Mouse (Mus musculus): ENCODE measurements at regions not wholly inside any gene's neighbourhood (a gene's known extent, or its start where the extent isn't known, plus 50 kb on each side); places are given as distances from the start of the nearest gene placed in this dataset.

- no peak overlapping the region for H3K4me2 ChIP-seq (replicated peaks)
- no peak overlapping the region for H3K4me3 ChIP-seq
- WGBS: 90% methylated on average over 6 of the region's 6 CpGs
- H3K4me1 ChIP-seq: no peaks in the 10 kb centered on the region
- H3K9me3 ChIP-seq: no peaks in the 10 kb centered on the region
- H3K27me3 ChIP-seq: no peaks in the 10 kb centered on the region
- H3K9ac ChIP-seq (replicated peaks): no peak overlapping the region
- no peak for ATAC-seq (ENCODE audit: low FRiP score, low read depth)
- H3K27ac ChIP-seq (replicated peaks): no peak overlapping the region
- H3K36me3 ChIP-seq: no peaks in the 10 kb centered on the region
Observed at GRCm38 (mm10) chr13:97847561-97847960, 87.1 kb upstream of the Gm10260 start.

GRCm38 (mm10) chr13:97845148-97845547, 84.7 kb upstream of the Gm10260 start:
- Histone ChIP-seq H3K36me3 (no peaks in the 10 kb centered on the region), H3K9me3 (no peaks in the 10 kb centered on the region), H3K27ac (replicated peaks) (no peak overlapping the region), H3K4me1 (0 out of 2 replicates have a peak, but pooled peaks cover 4% of the 10 kb centered on the region), H3K4me3 (no peak overlapping the region), H3K9ac (replicated peaks) (no peak overlapping the region), H3K4me2 (replicated peaks) (no peak overlapping the region), H3K27me3 (0 out of 2 replicates have a peak, but pooled peaks cover 4% of the 10 kb centered on the region)
- ATAC-seq (ENCODE audit: low FRiP score, low read depth): no peak
- 88% methylated on average over 5 of the region's 5 CpGs for WGBS

- Histone ChIP-seq H3K9me3 (no peaks in the 10 kb centered on the region), H3K4me3 (no peak overlapping the region), H3K27ac (replicated peaks) (no peak overlapping the region), H3K4me2 (replicated peaks) (no peak overlapping the region), H3K27me3 (0 out of 2 replicates have a peak, but pooled peaks cover 8% of the 10 kb centered on the region), H3K36me3 (no peaks in the 10 kb centered on the region), H3K9ac (replicated peaks) (no peak overlapping the region), H3K4me1 (0 out of 2 replicates have a peak, but pooled peaks cover 9% of the 10 kb centered on the region)
- WGBS: 89% methylated on average over 5 of the region's 5 CpGs
- ATAC-seq (ENCODE audit: low FRiP score, low read depth): no peak
Observed at GRCm38 (mm10) chr13:97842801-97843200, 82.4 kb upstream of the Gm10260 start.

GRCm38 (mm10) chr13:97841503-97841902, 81.1 kb upstream of the Gm10260 start:
- Histone ChIP-seq H3K36me3 (no peaks in the 10 kb centered on the region), H3K27ac (replicated peaks) (no peak overlapping the region), H3K27me3 (0 out of 2 replicates have a peak, but pooled peaks cover 8% of the 10 kb centered on the region), H3K4me3 (no peak overlapping the region), H3K4me1 (peaks cover 9% of the 10 kb centered on the region; the same call in 1 of the 2 replicates), H3K9me3 (no peaks in the 10 kb centered on the region), H3K9ac (replicated peaks) (no peak overlapping the region), H3K4me2 (replicated peaks) (no peak overlapping the region)
- ATAC-seq (ENCODE audit: low FRiP score, low read depth): no peak
- 94% methylated on average over 7 of the region's 7 CpGs for WGBS

GRCm38 (mm10) chr13:97839617-97840308, 79.3 kb upstream of the Gm10260 start:
- Histone ChIP-seq H3K9ac (replicated peaks) (no peak overlapping the region), H3K27ac (replicated peaks) (no peak overlapping the region), H3K36me3 (no peaks in the 10 kb centered on the region), H3K27me3 (0 out of 2 replicates have a peak, but pooled peaks cover 8% of the 10 kb centered on the region), H3K4me2 (replicated peaks) (no peak overlapping the region), H3K4me1 (peaks cover 9% of the 10 kb centered on the region; the same call in 1 of the 2 replicates), H3K9me3 (no peaks in the 10 kb centered on the region), H3K4me3 (no peak overlapping the region)
- 36% methylated on average over 7 of the region's 7 CpGs for WGBS
- ATAC-seq (ENCODE audit: low FRiP score, low read depth): no peak

GRCm38 (mm10) chr13:97837443-97838000, 77.1 kb upstream of the Gm10260 start:
- Histone ChIP-seq H3K9me3 (no peaks in the 10 kb centered on the region), H3K9ac (replicated peaks) (no peak overlapping the region), H3K4me3 (no peak overlapping the region), H3K36me3 (no peaks in the 10 kb centered on the region), H3K4me2 (replicated peaks) (no peak overlapping the region), H3K27me3 (0 out of 2 replicates have a peak, but pooled peaks cover 8% of the 10 kb centered on the region), H3K4me1 (peaks cover 9% of the 10 kb centered on the region; the same call in 1 of the 2 replicates), H3K27ac (replicated peaks) (no peak overlapping the region)
- WGBS: 85% methylated on average over 7 of the region's 7 CpGs
- no peak for ATAC-seq (ENCODE audit: low FRiP score, low read depth)

GRCm38 (mm10) chr13:97832448-97832847, 72.0 kb upstream of the Gm10260 start:
- Histone ChIP-seq H3K4me3 (no peak overlapping the region), H3K4me1 (no peaks in the 10 kb centered on the region; the same call in 1 of the 2 replicates), H3K36me3 (no peaks in the 10 kb centered on the region), H3K4me2 (replicated peaks) (no peak overlapping the region), H3K9me3 (no peaks in the 10 kb centered on the region), H3K27me3 (no peaks in the 10 kb centered on the region), H3K27ac (replicated peaks) (no peak overlapping the region), H3K9ac (replicated peaks) (no peak overlapping the region)
- WGBS: 88% methylated on average over 1 of the region's 1 CpGs
- no peak for ATAC-seq (ENCODE audit: low FRiP score, low read depth)

GRCm38 (mm10) chr13:97831839-97832238, 71.4 kb upstream of the Gm10260 start:
- no peaks in the 10 kb centered on the region for H3K36me3 ChIP-seq
- no peak overlapping the region for H3K9ac ChIP-seq (replicated peaks)
- no peak overlapping the region for H3K4me3 ChIP-seq
- H3K4me1 ChIP-seq: no peaks in the 10 kb centered on the region
- H3K27ac ChIP-seq (replicated peaks): no peak overlapping the region
- no peak overlapping the region for H3K4me2 ChIP-seq (replicated peaks)
- H3K27me3 ChIP-seq: no peaks in the 10 kb centered on the region
- H3K9me3 ChIP-seq: no peaks in the 10 kb centered on the region
- no peak for ATAC-seq (ENCODE audit: low FRiP score, low read depth)
- WGBS: 71% methylated on average over 5 of the region's 5 CpGs

- Histone ChIP-seq H3K9ac (replicated peaks) (no peak overlapping the region), H3K27me3 (no peaks in the 10 kb centered on the region), H3K27ac (replicated peaks) (no peak overlapping the region), H3K4me3 (no peak overlapping the region), H3K36me3 (no peaks in the 10 kb centered on the region), H3K4me1 (peaks cover 18% of the 10 kb centered on the region), H3K4me2 (replicated peaks) (no peak overlapping the region), H3K9me3 (no peaks in the 10 kb centered on the region)
- 51% methylated on average over 5 of the region's 5 CpGs for WGBS
- ATAC-seq (ENCODE audit: low FRiP score, low read depth): no peak
Observed at GRCm38 (mm10) chr13:97829558-97829957, 69.1 kb upstream of the Gm10260 start.

GRCm38 (mm10) chr13:97825801-97826576, 65.6 kb upstream of the Gm10260 start:
- no peak overlapping the region for H3K9ac ChIP-seq (replicated peaks)

GRCm38 (mm10) chr13:97825361-97825760, 64.9 kb upstream of the Gm10260 start:
- Histone ChIP-seq H3K4me2 (replicated peaks) (peak overlapping the region; percentile 28), H3K4me1 (peaks cover 30% of the 10 kb centered on the region), H3K9ac (replicated peaks) (no peak overlapping the region), H3K27ac (replicated peaks) (peak overlapping the region; percentile 76), H3K27me3 (no peaks in the 10 kb centered on the region), H3K36me3 (no peaks in the 10 kb centered on the region), H3K4me3 (no peak overlapping the region), H3K9me3 (no peaks in the 10 kb centered on the region)
- ATAC-seq (ENCODE audit: low FRiP score, low read depth): peak; percentile 17; the same call in 1 of the 2 replicates
- WGBS: 33% methylated on average over 3 of the region's 3 CpGs

More at GRCm38 (mm10) chr13:97825801-97826576, 65.6 kb upstream of the Gm10260 start:
- Histone ChIP-seq H3K4me3 (no peak overlapping the region), H3K36me3 (no peaks in the 10 kb centered on the region), H3K27me3 (no peaks in the 10 kb centered on the region), H3K27ac (replicated peaks) (peak overlapping the region; percentile 76), H3K4me2 (replicated peaks) (peak overlapping the region; percentile 28), H3K4me1 (peaks cover 30% of the 10 kb centered on the region), H3K9me3 (no peaks in the 10 kb centered on the region)
- WGBS: 29% methylated on average over 22 of the region's 22 CpGs
- peak; percentile 63 for ATAC-seq (ENCODE audit: low FRiP score, low read depth)

All from midbrain, embryonic 12.5 days (tissue).